In genomic region chr4:102119454-102119853, GRCm38 (mm10) we compare ENCODE assay signal across 31 mouse cellular contexts.
"Had no signal": no experiment of that assay in that cellular context is flagged by ENCODE, and none has a peak within 500 bp of the region (broad histone marks: within the 10 kb centered on the region; RNA-seq: fewer than 3 reads in every experiment).

No protein-coding gene starts in this region.

- H3K9ac ChIP-seq: heart, embryonic 12.5 days; heart, embryonic 13.5 days; heart, embryonic 15.5 days; hindbrain, embryonic 12.5 days; hindbrain, embryonic 13.5 days; hindbrain, embryonic 14.5 days; hindbrain, embryonic 15.5 days; intestine, embryonic 15.5 days; kidney, embryonic 15.5 days had no signal

- H3K27me3 ChIP-seq: heart, embryonic 12.5 days; heart, embryonic 13.5 days; heart, embryonic 15.5 days; hindbrain, embryonic 12.5 days; hindbrain, embryonic 13.5 days; hindbrain, embryonic 15.5 days; intestine, embryonic 15.5 days; kidney, embryonic 15.5 days had no signal

- DNase-seq: heart, postnatal 10 days; heart, postnatal 14 days; heart, postnatal 36 days; heart, postnatal 4 days; kidney, adult 11 months; kidney, adult 18-20 months; kidney, adult 2 months; kidney, adult 8-10 months; kidney, adult 9 months; kidney, postnatal 10 days; kidney, postnatal 14 days; kidney, postnatal 25 days; kidney, postnatal 36 days; kidney, postnatal 4 days; layer of hippocampus, adult 9-11 months; layer of hippocampus, postnatal 36 days had no signal

- H3K4me2 ChIP-seq: heart, embryonic 11.5 days; heart, embryonic 12.5 days; heart, embryonic 13.5 days; heart, embryonic 15.5 days; hindbrain, embryonic 12.5 days; hindbrain, embryonic 13.5 days; hindbrain, embryonic 14.5 days; hindbrain, embryonic 15.5 days; intestine, embryonic 15.5 days; kidney, embryonic 15.5 days had no signal

- H3K27ac ChIP-seq: heart, embryonic 13.5 days; heart, embryonic 15.5 days; hindbrain, embryonic 10.5 days; hindbrain, embryonic 12.5 days; hindbrain, embryonic 13.5 days; hindbrain, embryonic 14.5 days; hindbrain, embryonic 15.5 days; hindbrain, postnatal 0 days; intestine, embryonic 15.5 days; kidney, embryonic 15.5 days; kidney, postnatal 0 days; layer of hippocampus, adult 2 months; left cerebral cortex, adult 2 months had no signal

- H3K36me3 ChIP-seq: heart, embryonic 12.5 days; heart, embryonic 13.5 days; heart, embryonic 15.5 days; hindbrain, embryonic 10.5 days; hindbrain, embryonic 12.5 days; hindbrain, embryonic 13.5 days; hindbrain, embryonic 15.5 days; intestine, embryonic 15.5 days; kidney, embryonic 15.5 days had no signal

- H3K4me1 ChIP-seq: heart, embryonic 12.5 days; heart, embryonic 13.5 days; heart, embryonic 15.5 days; hindbrain, embryonic 10.5 days; hindbrain, embryonic 12.5 days; hindbrain, embryonic 13.5 days; hindbrain, embryonic 15.5 days; intestine, embryonic 15.5 days; kidney, embryonic 15.5 days had no signal

- H3K9me3 ChIP-seq: heart, embryonic 12.5 days; heart, embryonic 13.5 days; heart, embryonic 15.5 days; hindbrain, embryonic 10.5 days; hindbrain, embryonic 12.5 days; hindbrain, embryonic 13.5 days; hindbrain, embryonic 15.5 days; intestine, embryonic 15.5 days; kidney, embryonic 15.5 days had no signal

- H3K4me3 ChIP-seq: heart, embryonic 12.5 days; heart, embryonic 13.5 days; heart, embryonic 15.5 days; hindbrain, embryonic 10.5 days; hindbrain, embryonic 12.5 days; hindbrain, embryonic 13.5 days; hindbrain, embryonic 15.5 days; intestine, embryonic 15.5 days; kidney, embryonic 15.5 days; layer of hippocampus, adult 2 months; left cerebral cortex, adult 2 months had no signal
